Mouse (Mus musculus): ENCODE measurements at regions not wholly inside any gene's neighbourhood (a gene's known extent, or its start where the extent isn't known, plus 50 kb on each side); places are given as distances from the start of the nearest gene placed in this dataset.

DNA sequence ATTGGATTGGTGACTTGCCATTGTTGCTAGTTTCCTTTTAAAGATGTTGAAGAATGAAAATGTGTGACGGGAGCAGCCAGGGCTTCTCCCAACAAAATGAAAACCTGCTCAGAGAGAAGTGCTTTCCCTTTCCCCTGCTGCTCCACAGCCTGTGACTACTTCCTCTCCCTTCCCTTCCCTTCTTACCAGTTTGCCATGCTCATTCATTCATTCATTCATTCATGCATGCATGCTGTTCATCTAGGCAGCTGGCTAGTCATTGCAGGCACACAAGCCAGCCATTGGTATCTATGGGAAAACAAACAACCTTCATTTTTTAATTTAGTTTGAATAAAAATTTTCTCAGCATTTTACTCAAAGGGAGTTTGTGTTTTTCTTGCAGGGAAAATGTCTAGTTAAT, 116.3 kb downstream of the Zfp706 start:
- in situ Hi-C loops (cut with MboI, MseI): no loop called here

DNA sequence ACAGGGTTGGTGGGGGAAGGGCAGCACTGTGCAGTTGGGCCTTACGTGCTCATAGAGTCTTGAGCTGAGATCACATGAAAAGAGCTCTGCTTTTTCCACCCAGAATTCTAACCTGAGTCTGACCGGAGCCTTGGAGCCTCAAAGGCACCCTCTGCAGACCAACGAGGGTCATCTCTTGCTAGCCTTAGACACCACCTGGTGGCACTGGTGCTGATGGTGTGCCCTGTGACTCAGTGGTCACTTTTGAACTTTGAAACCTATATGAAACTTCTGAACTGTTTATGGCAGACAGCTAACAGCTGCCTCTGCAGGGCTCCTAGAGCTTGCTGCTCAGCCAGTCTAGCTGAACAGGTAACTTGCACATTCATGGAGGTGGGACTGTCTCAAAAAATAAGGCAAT, 118.5 kb downstream of the Zfp706 start:
- in situ Hi-C loops (cut with MboI, MseI): no loop called here

DNA sequence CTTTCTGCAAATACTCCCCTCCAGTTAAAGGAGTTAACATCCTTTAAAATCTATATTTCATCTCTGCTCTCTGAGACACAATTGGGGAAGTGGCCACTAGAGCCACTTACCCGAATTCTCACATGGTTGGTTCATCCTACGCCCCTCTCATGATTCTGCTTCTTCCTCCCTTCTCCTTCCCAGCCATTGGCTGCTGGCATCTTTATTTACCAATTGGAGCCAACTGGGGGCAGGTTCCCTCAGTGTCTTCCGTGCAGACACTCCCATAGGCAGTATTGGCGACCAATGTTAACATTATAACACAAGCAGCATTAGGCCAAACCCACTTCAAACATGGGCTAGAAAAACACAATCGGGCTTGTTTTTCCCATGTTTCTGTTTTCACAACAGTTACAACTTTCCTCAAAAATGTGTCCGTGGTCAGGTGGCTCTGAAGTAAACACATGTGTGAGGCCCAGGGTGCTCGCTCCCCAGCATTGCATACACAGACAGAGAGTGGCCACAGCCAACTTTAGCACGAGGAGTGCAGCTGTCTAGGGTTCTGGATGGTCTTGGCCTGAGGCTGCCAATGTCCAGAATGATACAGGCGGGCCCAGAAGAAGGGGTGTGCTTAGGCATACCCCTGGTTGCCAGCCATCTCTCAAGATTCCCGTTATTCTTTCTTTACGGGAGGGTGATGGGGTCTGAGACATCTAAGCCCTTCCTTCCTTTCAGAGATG, 119.1 kb downstream of the Zfp706 start:
- in situ Hi-C loops (cut with MboI, MseI): no loop called here

DNA sequence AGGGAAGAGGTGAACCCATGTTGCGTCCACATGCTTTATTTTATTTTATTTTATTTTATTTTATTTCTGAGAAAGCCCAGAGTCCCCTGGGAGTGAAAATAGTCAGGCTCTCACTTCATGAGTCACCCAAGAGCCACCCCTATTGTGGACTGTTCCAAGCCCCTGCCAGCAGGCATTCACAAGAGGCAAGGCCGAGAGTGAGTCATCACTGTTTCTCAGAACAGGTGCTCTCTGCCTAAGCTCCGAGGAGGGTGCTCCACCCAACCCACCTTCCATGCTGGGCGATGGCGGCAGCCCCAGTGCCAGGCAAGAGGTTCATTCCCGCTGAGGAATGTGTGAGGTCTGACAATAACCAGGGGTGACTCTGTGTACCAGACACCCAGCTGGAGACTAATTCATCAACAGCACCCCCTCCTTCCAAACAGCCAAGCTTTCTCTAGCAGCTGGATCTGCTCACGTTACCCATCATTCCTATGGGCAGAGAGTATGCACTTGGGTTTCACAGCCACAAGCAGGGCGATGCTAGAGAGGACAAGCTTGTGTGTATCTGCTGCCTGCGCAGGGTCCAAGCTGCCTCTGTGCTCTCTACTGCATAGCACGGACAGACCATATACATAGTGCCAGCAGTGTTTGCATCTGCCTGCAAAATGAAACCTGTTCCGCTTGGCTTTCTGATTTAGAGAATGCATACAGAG, 122.8 kb downstream of the Zfp706 start:
- in situ Hi-C loops (cut with MboI, MseI): no loop called here

DNA sequence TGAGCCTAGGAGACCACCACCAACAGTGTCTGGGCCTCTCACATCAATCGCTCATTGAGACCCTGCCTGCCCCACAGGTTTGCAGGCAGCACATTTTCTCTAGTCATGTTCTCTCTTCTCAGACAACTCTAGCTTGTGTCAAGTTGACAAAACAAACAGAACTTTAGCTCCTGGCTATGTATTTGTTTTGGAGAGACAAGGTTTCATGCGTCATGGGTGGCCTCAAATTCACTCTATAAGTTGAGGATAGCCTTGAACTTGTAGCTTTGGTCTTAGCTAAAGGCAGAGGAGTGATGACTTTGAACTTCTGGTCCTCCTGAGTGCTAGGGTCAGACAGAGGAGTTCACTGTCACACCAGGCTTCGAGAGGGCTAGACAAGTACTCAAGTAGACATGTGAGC, 123.5 kb downstream of the Zfp706 start:
- in situ Hi-C loops (cut with MboI, MseI): no loop called here

DNA sequence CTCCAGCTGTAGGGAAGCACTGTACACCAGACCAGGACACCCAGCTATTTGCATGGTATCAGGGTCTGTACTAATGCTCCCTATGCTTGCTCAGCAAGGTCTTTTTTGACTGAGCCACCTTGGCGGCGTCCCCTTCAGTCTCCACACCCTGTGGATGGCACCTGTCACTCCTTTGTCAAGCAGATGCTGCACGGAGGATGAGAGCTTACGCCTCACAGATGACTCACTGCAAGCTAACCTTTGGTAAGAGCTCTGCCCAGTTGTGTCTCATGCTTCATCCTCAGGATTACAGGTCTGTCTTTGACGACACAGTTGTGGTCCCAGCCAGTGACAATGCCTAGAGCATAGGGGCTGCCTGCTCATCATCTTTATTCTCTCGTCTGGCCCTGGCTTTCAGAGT, 124.4 kb downstream of the Zfp706 start:
- in situ Hi-C loops (cut with MboI, MseI): no loop called here

DNA sequence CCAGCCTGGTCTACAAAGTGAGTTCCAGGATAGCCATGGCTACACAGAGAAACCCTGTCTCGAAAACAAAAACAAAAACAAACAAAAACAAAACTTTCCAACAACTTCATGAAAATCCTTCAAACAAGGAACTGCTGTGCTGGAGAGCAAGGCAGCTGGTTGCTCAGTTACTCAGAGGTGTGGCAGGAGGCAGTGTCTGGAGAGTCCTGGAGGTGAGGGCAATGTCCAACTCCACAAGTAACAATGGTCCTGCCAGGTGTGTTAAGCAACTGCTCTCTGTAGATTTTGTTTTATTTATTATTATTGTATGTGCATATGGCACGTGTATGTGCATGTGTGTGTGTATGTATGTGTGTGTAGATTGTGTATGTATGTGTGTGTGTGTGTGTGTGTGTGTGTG, 126.0 kb downstream of the Zfp706 start:
- in situ Hi-C loops (cut with MboI, MseI): no loop called here

DNA sequence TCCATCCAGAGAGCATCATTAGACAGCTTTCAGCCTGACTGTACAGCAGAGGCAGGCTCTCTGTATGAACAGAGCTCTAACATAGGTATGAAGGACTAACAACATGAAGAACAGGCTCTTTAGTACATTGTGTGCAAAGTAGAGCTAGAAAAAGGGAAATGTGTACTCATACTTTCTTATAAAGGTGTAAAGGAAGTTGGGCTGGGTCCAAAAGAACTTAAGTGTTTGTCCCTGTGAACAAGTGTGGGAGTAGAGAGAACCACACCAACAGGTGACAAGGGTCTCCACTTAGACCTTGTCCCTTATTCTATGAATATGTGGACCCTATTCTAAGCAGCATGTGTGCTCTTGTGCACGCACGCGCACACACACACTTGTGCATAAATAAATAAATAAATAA, 127.0 kb downstream of the Zfp706 start:
- in situ Hi-C loops (cut with MboI, MseI): no loop called here

DNA sequence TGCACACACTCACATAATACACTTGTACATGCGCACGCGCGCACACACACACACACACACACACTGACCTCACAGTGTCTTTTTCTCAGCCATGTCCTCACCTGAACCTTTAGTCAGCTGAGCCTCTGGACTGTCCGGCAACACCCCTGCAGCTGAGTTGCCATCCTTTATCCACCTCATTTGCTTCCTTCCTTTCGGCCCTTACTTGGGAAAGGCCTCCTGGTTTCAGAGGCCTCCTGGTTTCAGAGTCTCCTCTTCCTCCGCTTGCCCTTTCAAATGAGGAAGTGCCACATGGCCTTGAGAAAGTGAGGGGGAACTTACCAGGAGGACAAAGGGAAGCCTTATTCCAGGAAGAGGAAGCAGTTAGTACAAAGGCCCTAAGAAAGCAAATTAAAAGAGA, 128.0 kb downstream of the Zfp706 start:
- in situ Hi-C loops (cut with MboI, MseI): no loop called here

DNA sequence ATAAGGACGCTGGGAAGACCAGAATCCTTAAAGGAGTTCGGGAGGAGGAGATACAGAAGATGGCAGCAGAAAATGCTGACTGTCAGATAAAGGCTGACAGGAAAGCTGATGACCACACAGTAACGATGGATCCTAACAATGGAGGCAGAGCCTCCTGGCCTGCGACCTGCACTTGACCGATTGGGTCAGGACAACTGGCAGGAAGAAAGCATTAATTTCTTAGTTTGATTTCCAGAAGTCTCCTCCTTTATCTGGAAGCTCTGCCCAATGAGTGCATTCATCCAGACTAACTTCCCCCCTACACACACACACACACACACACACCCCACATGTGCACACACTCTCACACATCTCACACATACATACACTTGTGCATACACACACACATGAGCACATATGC, 128.6 kb downstream of the Zfp706 start:
- in situ Hi-C loops (cut with MboI, MseI): no loop called here

DNA sequence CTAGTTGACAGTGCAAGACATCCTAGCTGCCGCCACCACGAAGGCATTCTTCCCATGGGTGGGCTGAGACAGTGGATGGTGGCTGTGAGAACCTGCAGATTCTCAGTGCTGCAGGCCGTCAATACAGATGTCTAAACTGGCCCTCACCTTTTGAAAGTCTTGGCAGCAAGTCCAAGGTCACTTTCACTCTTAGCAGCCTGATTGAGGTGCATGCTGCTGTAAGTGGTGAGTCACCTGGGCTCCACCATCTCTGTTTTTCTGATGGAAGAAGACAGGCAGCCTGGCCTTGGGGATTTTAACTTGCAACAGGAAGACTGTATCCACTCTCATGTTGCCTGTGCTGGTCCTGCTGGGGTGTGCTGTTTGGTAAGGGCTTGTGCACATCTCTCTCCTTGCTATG, 129.3 kb downstream of the Zfp706 start:
- in situ Hi-C loops (cut with MboI, MseI): no loop called here

DNA sequence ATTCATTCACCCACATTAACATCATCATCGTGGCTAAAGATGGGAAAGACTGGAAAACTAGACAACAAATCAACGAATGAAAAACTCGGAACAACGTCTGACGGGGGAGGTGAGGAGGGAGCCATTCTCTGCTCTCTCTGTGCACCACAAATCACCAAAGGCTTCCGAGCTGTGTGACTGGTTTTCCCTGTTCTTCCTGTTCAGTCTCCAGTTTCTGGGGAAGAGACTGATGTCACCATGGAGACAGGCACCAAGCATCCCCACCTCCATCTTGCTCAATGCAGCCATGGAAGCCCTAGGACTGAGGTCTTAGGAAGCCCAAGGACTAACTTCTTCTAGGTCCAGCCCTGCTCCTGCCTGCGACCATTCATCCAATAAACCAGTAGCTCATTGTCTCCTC, 130.1 kb downstream of the Zfp706 start:
- in situ Hi-C loops (cut with MboI, MseI): no loop called here

DNA sequence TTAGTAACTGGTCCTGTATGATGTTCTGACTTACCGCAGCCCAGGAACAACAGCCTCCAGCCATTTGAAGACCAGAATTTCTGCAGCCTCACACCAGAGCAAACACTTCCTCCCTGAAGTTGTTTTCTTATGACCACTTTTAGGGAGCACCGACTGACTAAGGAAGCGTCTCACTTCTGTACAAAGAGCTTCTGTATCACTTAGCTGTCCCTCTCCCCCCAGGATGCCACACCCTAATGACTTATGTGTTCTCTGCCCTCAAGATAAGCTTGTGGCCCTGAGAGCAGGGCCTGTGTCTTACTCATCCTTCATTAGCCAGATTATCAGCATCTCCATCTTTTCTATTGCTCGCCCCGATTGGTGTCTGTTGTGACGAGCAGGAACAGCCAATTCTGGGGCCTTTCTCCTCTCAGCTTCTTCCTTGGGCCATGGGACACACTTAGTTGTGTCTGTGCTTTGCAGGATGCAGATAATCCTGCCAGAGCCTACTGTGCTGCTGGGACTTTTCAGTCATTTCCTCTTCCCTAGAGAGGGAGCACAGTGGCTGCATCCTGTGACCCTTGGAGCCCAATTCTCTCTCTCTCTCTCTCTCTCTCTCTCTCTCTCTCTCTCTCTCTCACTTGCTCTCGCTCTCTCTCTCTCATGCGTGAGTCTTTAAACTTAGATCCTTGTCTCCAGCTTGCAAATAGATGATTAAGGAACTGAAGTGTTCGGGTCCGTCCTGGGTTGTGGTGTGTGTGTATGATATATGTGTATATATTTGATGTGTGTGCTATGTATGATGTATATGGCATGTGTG, 131.4 kb downstream of the Zfp706 start:
- in situ Hi-C loops (cut with MboI, MseI): no loop called here

DNA sequence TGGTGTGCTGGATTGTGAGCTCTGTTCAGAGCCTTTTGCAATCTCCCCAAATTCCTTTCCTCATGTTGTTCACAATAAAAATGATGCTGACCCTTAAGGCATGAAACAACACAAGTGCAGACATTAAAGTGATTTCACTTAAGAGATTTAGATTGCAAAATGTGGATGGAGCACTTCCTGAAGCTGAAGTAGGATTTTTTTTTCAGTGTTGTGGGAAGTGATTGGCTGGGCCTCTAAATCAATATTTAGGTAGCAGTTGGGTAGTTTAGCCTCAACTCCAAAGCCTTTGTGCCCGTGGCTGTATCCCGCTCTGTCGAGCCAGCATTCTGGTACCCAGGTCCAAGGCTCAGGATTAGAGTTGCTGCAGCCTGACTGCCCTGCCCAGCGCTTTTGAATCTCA, 133.0 kb downstream of the Zfp706 start:
- in situ Hi-C loops (cut with MboI, MseI): no loop called here

DNA sequence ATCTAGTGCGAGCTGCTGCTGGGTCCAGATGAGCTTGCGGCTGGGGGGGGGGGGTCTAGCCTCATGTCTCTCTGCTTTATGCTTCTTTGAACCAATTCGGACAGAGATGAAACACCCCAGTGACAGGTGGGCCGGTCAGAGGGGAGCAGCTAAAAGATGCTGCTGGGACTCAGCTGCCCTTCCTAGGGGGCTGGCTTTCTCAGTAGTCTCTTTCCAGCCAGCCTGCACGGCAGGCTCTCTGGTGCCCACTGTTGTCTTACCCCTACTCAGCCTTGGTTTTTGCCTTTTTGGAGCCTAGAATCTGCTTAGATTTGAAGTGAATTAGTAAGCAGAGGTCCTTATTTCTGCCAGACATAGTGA, 133.7 kb downstream of the Zfp706 start:
- in situ Hi-C loops (cut with MboI, MseI): no loop called here

DNA sequence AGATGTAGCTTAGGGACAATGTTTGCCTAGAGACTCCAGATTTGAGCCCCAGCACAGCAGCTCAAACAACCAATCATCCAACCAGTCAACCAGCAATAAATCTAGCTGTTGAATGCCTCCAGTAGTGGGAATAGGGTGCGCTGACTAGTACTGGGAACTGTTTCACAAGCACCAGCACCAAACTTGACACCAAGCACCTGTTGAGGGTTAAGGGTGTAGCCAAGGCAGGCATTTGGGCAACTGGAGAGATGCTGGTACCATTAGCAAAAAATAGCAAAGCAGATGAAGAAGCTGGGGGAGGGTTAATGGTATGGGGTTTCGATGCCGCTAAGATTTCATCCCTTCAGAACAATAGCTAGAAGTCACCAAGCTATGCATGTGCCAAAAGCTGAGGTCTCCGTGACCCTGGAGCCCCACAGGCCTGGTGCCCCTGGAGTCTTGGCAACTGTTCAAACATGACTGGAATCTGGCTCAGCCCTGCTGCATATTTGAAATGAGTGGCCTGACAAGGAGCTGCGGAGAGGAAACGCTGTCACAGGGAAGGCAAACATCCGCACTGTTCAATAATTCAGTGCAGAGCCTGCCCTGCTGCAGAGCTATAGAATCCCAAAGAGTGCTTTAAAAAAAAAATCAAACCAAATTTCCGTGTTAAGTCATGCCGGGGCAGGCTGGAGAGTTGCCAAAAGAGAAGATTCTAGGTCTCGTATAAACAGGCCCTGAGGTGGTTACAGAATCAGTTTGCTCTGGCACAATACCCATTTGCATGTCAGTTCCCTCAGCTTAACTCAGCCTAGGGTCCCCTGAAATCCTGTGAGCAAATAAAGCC, 134.3 kb downstream of the Zfp706 start:
- in situ Hi-C loops (cut with MboI, MseI): no loop called here

DNA sequence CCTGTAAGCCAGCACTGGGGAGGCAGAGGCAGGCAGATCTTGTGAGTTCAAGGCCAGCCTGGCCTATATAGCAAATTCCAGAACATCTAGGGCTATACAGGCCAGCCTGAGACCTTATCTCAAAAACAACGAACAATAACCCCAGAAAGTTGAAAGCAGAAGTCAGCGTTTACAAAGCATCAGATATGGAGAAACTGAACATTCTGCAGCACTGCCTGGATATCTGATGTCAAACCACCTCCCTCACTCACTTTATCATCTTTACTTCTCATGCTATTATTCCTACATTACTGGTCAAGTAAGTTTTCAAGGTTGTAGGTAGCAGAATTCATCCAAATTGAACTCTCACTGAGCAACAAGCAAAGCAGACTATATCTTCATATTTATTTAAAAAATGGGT, 135.0 kb downstream of the Zfp706 start:
- in situ Hi-C loops (cut with MboI, MseI): no loop called here

DNA sequence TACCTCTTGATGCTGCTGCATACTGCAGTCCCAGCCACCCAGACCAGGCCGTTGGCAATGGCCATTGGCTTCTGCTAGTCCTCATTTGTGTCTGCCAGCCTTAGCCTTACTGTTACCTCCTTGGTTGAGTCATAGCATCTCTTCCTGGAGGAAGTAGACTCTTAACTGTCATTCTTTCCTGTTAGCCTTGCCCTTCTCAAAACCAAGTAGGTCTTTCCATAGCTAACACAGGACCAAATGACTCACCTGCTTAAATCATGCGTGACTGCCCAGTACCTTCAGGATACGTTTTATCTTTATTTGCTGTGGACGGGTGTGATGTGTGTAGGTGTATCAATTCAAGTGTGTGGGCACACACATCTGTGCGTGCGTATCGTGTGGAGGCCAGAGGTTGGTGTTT, 136.9 kb downstream of the Zfp706 start:
- in situ Hi-C loops (cut with MboI, MseI): no loop called here

DNA sequence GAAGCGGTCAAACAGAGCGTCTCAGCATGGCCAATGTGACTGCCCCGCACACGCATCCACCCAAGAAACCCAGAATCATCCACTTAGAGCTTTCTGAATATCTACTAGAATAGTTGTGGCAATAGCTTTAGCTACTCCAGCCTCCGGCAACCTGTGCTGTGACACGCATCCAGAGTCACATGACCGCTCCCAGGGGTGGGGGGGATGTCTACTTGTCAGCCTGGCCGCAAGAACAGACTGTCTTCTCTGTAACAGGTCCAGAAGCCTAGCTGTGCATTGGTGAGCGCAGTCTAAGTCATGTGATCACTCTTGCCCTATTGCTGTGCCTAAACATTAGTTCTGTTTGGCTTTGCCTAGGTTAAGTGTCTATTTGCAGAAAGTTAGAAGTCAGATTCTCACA, 137.5 kb downstream of the Zfp706 start:
- in situ Hi-C loops (cut with MboI, MseI): no loop called here

DNA sequence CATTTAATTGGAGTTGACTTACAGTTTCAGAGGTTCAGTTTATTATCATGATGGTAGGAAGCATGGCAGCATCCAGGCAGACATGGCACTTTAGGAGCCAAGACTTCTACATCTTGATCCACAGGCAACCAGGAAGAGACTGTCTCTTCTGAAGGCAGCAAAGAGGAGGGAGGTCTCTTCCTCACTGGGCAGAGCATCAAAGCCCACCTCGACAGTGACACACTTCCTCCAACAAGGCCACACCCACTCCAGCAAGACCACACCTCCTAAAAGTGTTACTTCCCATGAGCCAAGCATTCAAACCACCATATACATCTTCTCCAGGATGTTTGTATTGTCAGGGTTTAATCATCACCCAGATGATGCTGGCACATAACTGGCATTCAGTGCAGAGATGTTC, 141.5 kb downstream of the Zfp706 start:
- in situ Hi-C loops (cut with MboI, MseI): no loop called here

DNA sequence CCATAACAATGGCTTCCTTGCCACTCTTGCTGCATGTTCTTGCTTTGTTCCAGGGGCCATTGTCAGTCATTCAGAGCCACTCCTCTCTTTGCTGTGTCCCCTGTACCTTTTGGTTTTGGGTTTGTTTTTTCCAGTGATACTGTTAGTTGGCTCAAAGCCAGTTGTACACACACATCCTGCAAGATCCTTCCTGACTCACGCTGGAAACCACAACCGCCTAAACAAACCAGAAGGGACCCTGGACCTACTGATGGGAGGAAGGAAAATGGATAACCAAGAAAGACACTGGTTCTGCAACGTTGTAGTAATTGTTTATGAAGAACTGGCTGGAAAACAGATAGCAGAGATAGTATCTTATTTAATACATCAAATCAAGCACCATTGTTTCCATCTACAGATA, 142.2 kb downstream of the Zfp706 start:
- in situ Hi-C loops (cut with MboI, MseI): no loop called here

DNA sequence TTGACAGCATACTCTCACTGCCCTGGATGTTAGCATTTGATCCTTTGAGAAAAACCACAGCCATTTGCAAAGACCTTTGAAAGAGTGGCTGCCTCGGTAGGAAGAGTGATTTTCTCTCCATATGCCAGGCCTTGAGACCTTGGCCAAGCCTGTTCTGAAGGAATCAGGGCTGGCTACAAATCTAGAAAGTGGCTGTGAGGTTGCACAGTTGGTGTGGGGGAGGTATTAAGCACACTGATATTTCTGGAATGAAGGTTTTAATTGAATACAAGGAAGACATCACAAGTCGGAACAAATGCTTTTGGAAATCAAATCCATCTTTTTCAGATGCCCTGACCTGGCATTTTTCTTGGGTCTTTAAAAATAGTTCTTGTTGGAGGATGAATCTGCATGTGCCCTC, 143.5 kb downstream of the Zfp706 start:
- in situ Hi-C loops (cut with MboI, MseI): no loop called here
